Mouse (Mus musculus) embryonic facial prominence, embryonic 13.5 days (tissue): ENCODE data around the gene Ftl1. TPM values are rescaled to one million over a fixed set of nuclear protein-coding genes. Genes with fewer than 3 reads are reported as not detected.

Source experiments
- ATAC-seq: fragments of 200-750 bp; cut with Nextera tagmentation; 2 replicates; pipeline ENCODE4 v1.8.0; 2017; ENCODE audit warnings: low read depth; ENCODE audit not compliant: insufficient number of reproducible peaks, insufficient read depth, low FRiP score, low TSS enrichment
- H3K27ac ChIP-seq: fragments of 300-500 bp; sonication (generic); 2 replicates; pipeline ENCODE4 v1.5.1; 2015; ENCODE audit warnings: moderate library complexity, mild to moderate bottlenecking, inconsistent platforms
- H3K27me3 ChIP-seq: fragments of 300-500 bp; sonication (generic); 2 replicates; pipeline ENCODE4 v1.6.1; 2015; ENCODE audit warnings: mild to moderate bottlenecking, inconsistent platforms
- H3K36me3 ChIP-seq: fragments of 300-500 bp; sonication (generic); 2 replicates; pipeline ENCODE4 v1.6.1; 2015; ENCODE audit warnings: mild to moderate bottlenecking, inconsistent platforms
- H3K4me1 ChIP-seq: fragments of 300-500 bp; sonication (generic); 2 replicates; pipeline ENCODE4 v1.6.1; 2015; ENCODE audit warnings: inconsistent platforms
- H3K4me2 ChIP-seq: fragments of 300-500 bp; sonication (generic); 2 replicates; pipeline ENCODE4 v1.6.1; 2015; ENCODE audit warnings: moderate library complexity, mild to moderate bottlenecking, inconsistent platforms
- H3K4me3 ChIP-seq: fragments of 300-500 bp; sonication (generic); 2 replicates; pipeline ENCODE4 v1.5.1; 2015; ENCODE audit warnings: mild to moderate bottlenecking, inconsistent platforms
- H3K9ac ChIP-seq: fragments of 300-500 bp; sonication (generic); 2 replicates; pipeline ENCODE4 v1.6.1; 2015; ENCODE audit warnings: mild to moderate bottlenecking, inconsistent platforms
- H3K9me3 ChIP-seq: fragments of 300-500 bp; sonication (generic); 2 replicates; pipeline ENCODE4 v1.6.1; 2016; ENCODE audit warnings: inconsistent platforms
- WGBS: fragments of 180-500 bp; shearing (Covaris S2); methylation state at CpG from one replicate; pipeline ENCODE4 v1.1.7; 2015; ENCODE audit warnings: mixed read lengths; 5-methylcytosine and 5-hydroxymethylcytosine counted together
- polyA plus RNA-seq: library from polyadenylated mRNA; unstranded; fragments of >200 nt; fragmentation: Nextera tagmentation; extraction: Ambion mirVana; gene quantifications from 2 replicates; pipeline ENCODE4 v1.2.1, GENCODE M21; 2015

Gene Ftl1
- polyA plus RNA-seq, 1 experiment from 2014 or later, result 5,612 TPM

DNA sequence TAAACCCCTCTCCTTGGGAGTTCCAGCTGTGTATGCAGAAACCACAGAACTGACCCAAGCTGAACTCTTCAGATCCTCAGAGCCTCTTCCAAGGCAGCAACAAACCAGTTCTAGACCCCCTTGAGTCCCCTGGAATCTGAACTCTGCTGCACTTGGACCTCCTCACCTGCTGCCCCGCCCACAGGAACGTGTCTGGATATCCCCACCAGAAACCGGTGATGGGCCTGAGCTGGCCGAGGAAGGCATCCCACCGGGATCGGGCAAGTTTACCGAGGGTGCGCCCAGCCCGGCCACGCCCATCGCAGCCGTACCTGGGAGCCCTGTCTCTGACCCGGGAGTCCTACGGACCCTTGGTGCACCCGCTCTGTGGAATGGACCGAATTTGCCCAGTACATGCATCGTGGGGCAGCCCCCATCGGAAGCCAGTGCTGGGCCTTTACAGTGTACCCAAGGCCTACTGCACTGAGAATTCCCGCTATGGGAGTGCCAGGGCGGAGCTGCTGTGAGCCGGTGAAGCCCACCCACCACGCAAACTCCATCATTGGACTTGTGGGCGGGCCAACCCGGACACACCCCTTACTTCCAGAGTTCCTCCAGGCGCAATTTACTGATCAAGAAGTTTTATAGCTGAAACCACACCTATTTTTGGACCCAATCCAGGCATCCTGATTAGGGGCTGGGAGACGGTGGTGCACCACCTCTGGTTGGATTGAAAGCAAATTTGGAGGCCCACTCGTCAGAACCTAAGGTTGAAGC is 39.6 kb downstream of the Ftl1 start:
- 12% methylated on average over 27 of the region's 27 CpGs for WGBS
- peaks cover 55% of the 10 kb centered on the region for H3K27me3 ChIP-seq
- H3K36me3 ChIP-seq, result peaks cover 46% of the 10 kb centered on the region
- no peaks in the 10 kb centered on the region for H3K9me3 ChIP-seq
- peak overlapping the region; percentile 56; the same call in 1 of the 2 replicates for H3K9ac ChIP-seq
- no peak for ATAC-seq
- H3K4me3 ChIP-seq, result peak overlapping the region; percentile 11; the same call in 1 of the 2 replicates
- no peak overlapping the region for H3K27ac ChIP-seq
- peaks cover 33% of the 10 kb centered on the region for H3K4me1 ChIP-seq
- H3K4me2 ChIP-seq, result peak overlapping the region; percentile 47

DNA sequence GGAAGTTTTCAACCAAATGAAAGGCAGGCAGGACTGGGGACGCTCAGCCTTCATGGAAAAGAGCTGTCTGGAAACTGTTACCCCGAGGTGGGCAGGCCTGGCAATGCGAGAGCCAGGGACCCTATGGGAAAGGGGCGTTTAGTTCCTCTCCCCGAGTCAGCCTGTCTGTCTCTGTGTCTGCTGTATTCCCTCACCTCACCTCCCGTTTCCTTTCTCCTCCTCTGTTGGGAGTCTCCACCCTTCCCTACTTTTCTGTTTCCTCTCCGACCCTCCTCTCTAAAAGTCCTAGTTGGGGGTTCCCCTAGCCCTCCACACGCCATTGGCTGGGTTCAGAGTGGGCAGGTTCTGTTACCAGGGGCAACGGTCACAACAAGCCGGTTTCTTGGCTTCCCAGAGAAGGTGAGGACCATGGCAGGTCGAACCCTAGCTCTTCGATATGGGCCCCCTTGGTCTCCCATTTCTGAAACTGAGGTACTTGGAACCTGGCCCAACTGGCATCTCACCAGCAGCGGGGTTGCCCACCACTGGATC is 41.7 kb downstream of the Ftl1 start:
- peak overlapping the region; percentile 36 for H3K4me2 ChIP-seq

DNA sequence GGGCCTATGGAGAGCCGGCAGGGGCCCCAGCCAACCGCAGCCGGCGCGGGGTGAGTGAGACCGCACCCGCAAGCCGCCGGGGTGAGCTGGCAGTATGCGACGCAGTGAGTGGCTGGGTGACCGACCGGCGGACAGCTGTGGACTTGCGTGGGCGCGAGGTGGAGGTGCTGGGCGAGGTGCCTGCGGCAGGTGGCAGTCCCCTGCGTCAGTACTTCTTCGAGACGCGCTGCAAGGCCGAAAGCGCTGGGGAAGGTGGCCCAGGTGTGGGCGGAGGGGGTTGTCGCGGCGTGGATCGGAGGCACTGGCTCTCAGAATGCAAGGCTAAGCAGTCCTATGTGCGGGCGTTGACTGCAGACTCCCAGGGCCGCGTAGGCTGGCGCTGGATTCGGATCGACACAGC is 44.0 kb downstream of the Ftl1 start:
- WGBS, result 12% methylated on average over 37 of the region's 37 CpGs
- peaks cover 2% of the 10 kb centered on the region for H3K36me3 ChIP-seq
- H3K4me2 ChIP-seq, result peak overlapping the region; percentile 45
- H3K9ac ChIP-seq, result 0 out of 2 replicates have a peak overlapping the region, but pooled peaks have one; percentile 12
- H3K4me1 ChIP-seq, result peaks cover 49% of the 10 kb centered on the region
- peak overlapping the region; percentile 15 for H3K4me3 ChIP-seq
- no peak for ATAC-seq
- H3K27me3 ChIP-seq, result peaks cover 92% of the 10 kb centered on the region
- H3K9me3 ChIP-seq, result no peaks in the 10 kb centered on the region
- no peak overlapping the region for H3K27ac ChIP-seq

More for the DNA sequence above, 41.7 kb downstream of the Ftl1 start:
- Histone ChIP-seq H3K27ac (0 out of 2 replicates have a peak overlapping the region, but pooled peaks have one; percentile 39), H3K9ac (no peak overlapping the region), H3K4me1 (peaks cover 48% of the 10 kb centered on the region), H3K27me3 (peaks cover 75% of the 10 kb centered on the region), H3K4me3 (peak overlapping the region; percentile 6; the same call in 1 of the 2 replicates), H3K36me3 (peaks cover 26% of the 10 kb centered on the region), H3K9me3 (no peaks in the 10 kb centered on the region)
- WGBS, result 10% methylated on average over 13 of the region's 13 CpGs
- ATAC-seq, result no peak

DNA sequence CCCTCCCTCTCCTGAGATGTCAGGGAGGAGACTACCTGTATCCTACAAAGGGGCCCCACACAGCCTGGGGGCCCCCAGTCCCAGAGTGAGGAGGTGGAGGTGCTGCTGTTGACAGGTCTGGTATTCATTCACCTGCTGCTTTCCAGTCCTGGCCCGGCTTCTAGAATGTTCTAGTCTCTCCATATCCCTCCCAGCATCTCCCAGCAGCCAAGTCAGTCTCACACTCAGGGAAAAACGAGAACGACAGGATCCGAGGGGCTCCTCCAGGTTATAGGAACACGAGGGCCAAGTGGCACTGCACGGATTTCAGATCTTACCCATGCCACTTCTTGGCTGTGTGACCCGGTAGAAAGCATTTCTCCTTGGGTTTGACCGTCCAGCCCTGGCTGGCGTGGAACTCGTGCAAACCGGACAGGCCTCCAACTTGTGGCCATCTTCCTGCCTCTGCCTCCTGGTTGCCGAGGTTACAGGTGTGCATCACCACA is 44.9 kb downstream of the Ftl1 start:
- Histone ChIP-seq H3K4me3 (peak overlapping the region; percentile 56; the same call in 1 of the 2 replicates), H3K27ac (no peak overlapping the region; the same call in 1 of the 2 replicates), H3K9me3 (no peaks in the 10 kb centered on the region), H3K9ac (no peak overlapping the region), H3K27me3 (peaks cover 92% of the 10 kb centered on the region), H3K36me3 (no peaks in the 10 kb centered on the region), H3K4me1 (peaks cover 40% of the 10 kb centered on the region), H3K4me2 (peak overlapping the region; percentile 45)
- ATAC-seq, result no peak
- 40% methylated on average over 12 of the region's 12 CpGs for WGBS

DNA sequence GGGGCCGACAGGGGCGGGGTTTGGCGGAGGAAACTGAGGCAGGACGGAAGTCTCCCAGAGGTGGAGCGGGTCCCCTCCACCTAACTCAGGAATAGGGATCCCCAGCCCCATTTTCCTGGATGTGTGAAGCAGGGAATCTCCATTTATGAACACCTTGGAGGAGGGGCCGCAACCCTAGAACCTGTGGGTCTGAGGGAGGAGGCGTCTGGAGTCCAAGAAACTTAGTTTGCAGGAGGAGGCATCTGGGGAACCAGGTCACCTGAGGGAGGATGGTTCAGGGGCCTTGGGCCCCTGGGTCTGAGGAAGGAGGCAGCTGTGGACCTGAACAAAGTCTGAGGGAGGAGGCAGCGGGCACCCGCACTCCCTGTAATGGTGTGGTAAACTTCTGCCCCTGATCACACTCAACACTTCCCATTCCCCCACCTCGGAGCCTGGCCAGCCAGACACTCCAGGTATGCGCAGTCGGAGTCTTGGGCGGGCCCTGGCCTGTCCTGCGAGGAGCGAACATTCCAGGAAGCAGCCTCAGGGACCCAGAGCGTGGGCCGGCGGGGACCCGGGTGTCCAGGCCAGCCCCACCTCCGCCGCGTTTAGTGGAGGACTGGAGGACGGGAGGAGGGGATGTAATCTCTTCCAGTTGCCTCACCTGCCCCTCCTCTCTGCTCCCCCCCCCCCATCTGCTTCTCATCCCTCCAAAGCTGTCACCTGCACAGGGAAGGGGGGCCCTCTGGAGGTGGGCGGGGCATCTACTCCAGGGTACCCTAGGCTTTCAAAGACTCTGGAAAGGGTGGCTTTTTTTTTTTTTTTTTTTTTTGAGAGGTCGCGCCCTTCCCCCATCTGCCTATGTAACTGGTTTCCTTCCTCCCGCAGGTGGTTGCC is 45.6 kb downstream of the Ftl1 start:
- Histone ChIP-seq H3K4me2 (peak overlapping the region; percentile 71), H3K27ac (peak overlapping the region; percentile 77), H3K4me1 (peaks cover 37% of the 10 kb centered on the region), H3K9me3 (no peaks in the 10 kb centered on the region), H3K9ac (peak overlapping the region; percentile 72), H3K27me3 (peaks cover 96% of the 10 kb centered on the region), H3K36me3 (no peaks in the 10 kb centered on the region), H3K4me3 (peak overlapping the region; percentile 56)
- peak; percentile 46; the same call in 1 of the 2 replicates for ATAC-seq
- WGBS, result 2% methylated on average over 26 of the region's 27 CpGs

DNA sequence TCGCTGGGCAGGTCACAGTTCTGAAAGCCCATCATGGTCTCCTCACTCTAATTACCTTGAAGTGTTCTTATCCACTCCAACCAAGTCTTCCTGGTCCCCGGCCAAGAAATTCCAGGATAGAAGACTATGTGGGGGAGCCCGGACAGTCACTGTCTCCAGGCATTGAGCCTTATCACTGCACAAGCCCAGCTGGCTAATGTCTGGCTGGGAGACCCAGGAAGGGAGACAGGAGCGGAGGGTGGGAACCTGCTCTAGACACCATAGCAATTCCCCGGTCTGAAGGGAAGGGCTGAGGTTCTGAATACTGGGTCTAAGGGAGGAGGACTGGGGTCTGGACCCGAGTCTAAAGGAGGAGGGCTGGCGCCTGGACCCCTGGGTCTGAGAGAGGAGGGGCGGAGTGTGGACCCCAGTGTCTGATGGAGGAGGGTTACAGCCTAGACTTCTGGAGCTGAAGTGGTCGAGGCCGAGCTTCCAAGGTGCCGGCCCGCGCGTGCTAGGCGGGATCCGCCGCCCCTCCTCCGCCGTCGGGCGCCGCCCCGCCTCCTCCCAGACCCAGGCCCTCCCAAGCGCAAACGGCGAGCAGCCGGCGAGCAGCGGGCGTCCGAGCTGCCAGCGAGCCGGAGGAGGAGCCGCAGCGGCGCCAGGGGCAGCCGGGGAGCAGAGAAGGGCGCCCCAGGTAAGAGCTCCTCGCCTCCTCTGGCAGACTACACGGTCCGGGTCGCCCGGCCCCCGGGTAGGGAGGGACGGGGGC is 46.4 kb downstream of the Ftl1 start, which contains the start of gene Ntf5:
Gene Ntf5, plus strand, starts transcription at position 583 of the 751 bp plus-strand sequence.
- Histone ChIP-seq H3K9ac (peak within 1 kb of the TSS; percentile 72), H3K4me2 (peak within 1 kb of the TSS; percentile 71), H3K9me3 (no peaks in the 10 kb centered on the region), H3K36me3 (no peaks in the 10 kb centered on the region), H3K4me1 (peaks cover 33% of the 10 kb centered on the region), H3K27ac (peak within 1 kb of the TSS; percentile 77), H3K4me3 (peak within 1 kb of the TSS; percentile 56), H3K27me3 (peaks cover 96% of the 10 kb centered on the region)
- peak; percentile 28; the same call in 1 of the 2 replicates for ATAC-seq
- 3% methylated on average over 36 of the region's 45 CpGs for WGBS

DNA sequence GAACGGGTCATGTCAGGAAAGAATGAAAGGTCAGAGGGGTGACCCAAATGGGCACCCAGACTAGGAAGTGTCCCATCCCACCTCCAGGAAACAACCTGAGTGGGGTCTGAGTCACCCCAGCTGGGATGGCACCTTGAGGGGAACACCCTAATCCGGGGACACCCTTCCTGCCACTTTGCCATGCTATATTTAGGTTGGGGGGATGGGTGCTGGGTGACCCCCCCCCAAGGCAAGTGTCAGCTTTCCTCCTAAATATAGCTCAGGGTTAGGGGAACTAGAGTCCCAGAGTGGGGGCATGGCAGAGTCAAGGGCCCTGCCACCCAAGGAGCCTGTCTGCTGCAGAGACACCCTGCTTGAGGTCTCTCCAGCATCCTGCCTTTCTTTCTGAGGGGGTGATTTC is 47.3 kb downstream of the Ftl1 start:
- Histone ChIP-seq H3K27ac (no peak overlapping the region), H3K4me3 (no peak overlapping the region), H3K27me3 (peaks cover 96% of the 10 kb centered on the region), H3K9ac (no peak overlapping the region), H3K4me1 (peaks cover 25% of the 10 kb centered on the region), H3K36me3 (no peaks in the 10 kb centered on the region), H3K4me2 (no peak overlapping the region), H3K9me3 (no peaks in the 10 kb centered on the region)
- WGBS, result 73% methylated on average over 2 of the region's 2 CpGs
- no peak for ATAC-seq

DNA sequence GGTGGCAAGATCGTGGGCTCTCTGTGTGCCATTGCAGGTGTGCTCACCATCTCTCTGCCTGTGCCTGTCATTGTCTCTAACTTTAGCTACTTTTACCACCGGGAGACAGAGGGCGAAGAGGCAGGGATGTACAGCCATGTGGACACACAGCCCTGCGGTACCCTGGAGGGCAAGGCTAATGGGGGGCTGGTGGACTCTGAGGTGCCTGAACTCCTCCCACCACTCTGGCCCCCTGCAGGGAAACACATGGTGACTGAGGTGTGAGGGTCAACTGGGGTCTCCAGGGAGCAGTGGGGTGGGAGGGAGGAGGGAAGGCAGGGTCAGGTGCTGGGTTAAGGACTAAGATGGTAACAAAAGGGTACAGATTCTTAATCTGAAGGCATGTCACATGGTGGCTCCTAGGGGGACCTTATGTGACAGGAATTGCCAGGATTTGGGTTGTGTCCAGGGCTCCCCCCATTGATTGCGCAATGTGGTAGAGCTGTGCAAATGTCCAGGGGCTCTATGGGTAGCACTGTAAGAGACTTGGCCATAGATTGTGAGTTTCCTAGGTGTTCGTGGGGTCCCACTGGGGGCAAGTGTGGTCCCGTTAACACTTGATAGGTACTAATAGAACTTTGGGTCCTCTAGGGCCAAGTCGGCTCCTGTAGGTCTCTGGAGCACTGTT is 50.1 kb downstream of the Ftl1 start:
- no peak for ATAC-seq
- H3K27me3 ChIP-seq, result peaks cover 96% of the 10 kb centered on the region
- H3K36me3 ChIP-seq, result no peaks in the 10 kb centered on the region
- peaks cover 29% of the 10 kb centered on the region for H3K4me1 ChIP-seq
- WGBS, result 87% methylated on average over 8 of the region's 8 CpGs
- H3K9ac ChIP-seq, result no peak overlapping the region
- H3K9me3 ChIP-seq, result no peaks in the 10 kb centered on the region
- H3K27ac ChIP-seq, result no peak overlapping the region
- no peak overlapping the region for H3K4me3 ChIP-seq
- no peak overlapping the region for H3K4me2 ChIP-seq

DNA sequence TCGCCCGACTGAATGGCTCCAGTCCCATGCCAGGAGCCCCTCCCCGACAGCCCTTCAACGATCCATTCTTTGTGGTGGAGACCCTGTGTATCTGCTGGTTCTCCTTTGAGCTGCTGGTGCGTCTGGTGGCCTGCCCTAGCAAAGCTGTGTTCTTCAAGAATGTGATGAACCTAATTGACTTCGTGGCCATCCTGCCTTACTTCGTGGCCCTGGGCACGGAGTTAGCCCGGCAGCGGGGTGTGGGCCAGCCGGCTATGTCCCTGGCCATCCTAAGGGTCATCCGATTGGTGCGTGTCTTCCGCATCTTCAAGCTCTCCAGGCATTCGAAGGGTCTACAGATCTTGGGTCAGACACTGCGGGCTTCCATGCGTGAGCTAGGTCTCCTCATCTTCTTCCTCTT is 50.7 kb downstream of the Ftl1 start:
- H3K27me3 ChIP-seq, result peaks cover 90% of the 10 kb centered on the region
- no peaks in the 10 kb centered on the region for H3K36me3 ChIP-seq
- H3K27ac ChIP-seq, result no peak overlapping the region
- no peak overlapping the region for H3K4me2 ChIP-seq
- H3K9ac ChIP-seq, result no peak overlapping the region
- H3K4me1 ChIP-seq, result peaks cover 25% of the 10 kb centered on the region
- no peak overlapping the region for H3K4me3 ChIP-seq
- ATAC-seq, result no peak
- H3K9me3 ChIP-seq, result no peaks in the 10 kb centered on the region
- WGBS, result 90% methylated on average over 17 of the region's 17 CpGs

DNA sequence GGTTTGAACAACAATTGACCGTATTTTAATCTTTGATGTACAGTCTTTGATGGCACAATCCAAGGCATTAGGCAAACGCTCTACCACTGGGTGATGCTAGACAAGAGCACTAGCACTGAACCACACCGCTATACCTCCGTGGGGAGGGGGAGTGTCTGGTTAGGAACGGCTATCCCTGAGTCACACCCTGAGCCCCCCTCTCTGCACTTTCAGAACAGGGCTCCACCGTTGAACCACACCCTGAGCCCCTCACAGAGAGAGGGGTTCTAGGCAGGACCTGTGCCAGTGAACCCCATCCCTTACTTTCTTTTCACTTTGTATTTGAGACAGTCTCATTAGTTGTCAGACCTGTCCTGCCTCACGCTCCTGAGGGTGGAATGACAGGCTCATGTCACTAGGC is 51.3 kb downstream of the Ftl1 start:
- no peak overlapping the region for H3K4me2 ChIP-seq
- no peaks in the 10 kb centered on the region for H3K9me3 ChIP-seq
- peaks cover 84% of the 10 kb centered on the region for H3K27me3 ChIP-seq
- H3K36me3 ChIP-seq, result no peaks in the 10 kb centered on the region
- H3K4me3 ChIP-seq, result no peak overlapping the region
- no peak for ATAC-seq
- WGBS, result 66% methylated on average over 7 of the region's 7 CpGs
- no peak overlapping the region for H3K9ac ChIP-seq
- peaks cover 21% of the 10 kb centered on the region for H3K4me1 ChIP-seq
- no peak overlapping the region for H3K27ac ChIP-seq
